Mouse (Mus musculus): ENCODE results near the gene Drd1. TPM values are rescaled to one million over a fixed set of nuclear protein-coding genes. Genes with fewer than 3 reads are reported as not detected.

Gene Drd1
- total and polyA plus RNA-seq, 2 experiments from 2014 or later, result 0.15 to 0.61 TPM

GRCm38 (mm10) chr13:54067617-54068166 is 12.2 kb upstream of the Drd1 start:
- Histone ChIP-seq H3K4me2 (ENCODE audit: low read depth, low read length) (no peak overlapping the region), H3K36me3 (replicated peaks; ENCODE audit: control insufficient read depth, insufficient read depth, low read length) (no peaks in the 10 kb centered on the region), H3K4me1 (ENCODE audit: control insufficient read depth, insufficient read depth) (no peaks in the 10 kb centered on the region; the same call in 1 of the 2 replicates), H3K27me3 (ENCODE audit: control insufficient read depth, insufficient read depth, low read length) (0 out of 2 replicates have a peak, but pooled peaks cover 5% of the 10 kb centered on the region), H3K4me3 (ENCODE audit: low read depth, low read length) (no peak overlapping the region), H3K9me3 (replicated peaks; ENCODE audit: control insufficient read depth, low read length) (no peaks in the 10 kb centered on the region), H3K9ac (replicated peaks; ENCODE audit: low read depth, low read length) (no peak overlapping the region), H3K27ac (ENCODE audit: low read depth) (no peak overlapping the region)
- ATAC-seq (ENCODE audit: insufficient read depth, low read depth), result no peak
- WGBS, result 46% methylated on average over 6 of the region's 6 CpGs
- no peak for TF ChIP-seq CTCF (IDR thresholded peaks at IDR 0.05; ENCODE audit: low read depth)
- TF ChIP-seq EP300 (IDR thresholded peaks at IDR 0.05; ENCODE audit: low read depth), result no peak
- no peak for DNase-seq (ENCODE audit: low spot score)

- Histone ChIP-seq H3K27ac (ENCODE audit: low read depth) (no peak overlapping the region), H3K9me3 (replicated peaks; ENCODE audit: control insufficient read depth, low read length) (no peaks in the 10 kb centered on the region), H3K4me3 (ENCODE audit: low read depth, low read length) (no peak overlapping the region), H3K4me2 (ENCODE audit: low read depth, low read length) (no peak overlapping the region), H3K9ac (replicated peaks; ENCODE audit: low read depth, low read length) (no peak overlapping the region), H3K27me3 (ENCODE audit: control insufficient read depth, insufficient read depth, low read length) (0 out of 2 replicates have a peak, but pooled peaks cover 5% of the 10 kb centered on the region), H3K4me1 (ENCODE audit: control insufficient read depth, insufficient read depth) (no peaks in the 10 kb centered on the region), H3K36me3 (replicated peaks; ENCODE audit: control insufficient read depth, insufficient read depth, low read length) (no peaks in the 10 kb centered on the region)
- TF ChIP-seq CTCF (IDR thresholded peaks at IDR 0.05; ENCODE audit: low read depth) (no peak), EP300 (IDR thresholded peaks at IDR 0.05; ENCODE audit: low read depth) (no peak)
- ATAC-seq (ENCODE audit: insufficient read depth, low read depth) (no peak), DNase-seq (ENCODE audit: low spot score) (no peak)
- 69% methylated on average over 3 of the region's 3 CpGs for WGBS
These were observed 10.7 kb upstream of the Drd1 start for GRCm38 (mm10) chr13:54066081-54066746.

- H3K9ac ChIP-seq (replicated peaks; ENCODE audit: low read depth, low read length), result no peak overlapping the region
- 0 out of 2 replicates have a peak, but pooled peaks cover 5% of the 10 kb centered on the region for H3K27me3 ChIP-seq (ENCODE audit: control insufficient read depth, insufficient read depth, low read length)
- DNase-seq (ENCODE audit: low spot score) (peak; percentile 7), ATAC-seq (ENCODE audit: insufficient read depth, low read depth) (no peak)
- no peaks in the 10 kb centered on the region for H3K36me3 ChIP-seq (replicated peaks; ENCODE audit: control insufficient read depth, insufficient read depth, low read length)
- TF ChIP-seq EP300 (IDR thresholded peaks at IDR 0.05; ENCODE audit: low read depth) (no peak), CTCF (IDR thresholded peaks at IDR 0.05; ENCODE audit: low read depth) (peak; percentile 54)
- no peaks in the 10 kb centered on the region for H3K9me3 ChIP-seq (replicated peaks; ENCODE audit: control insufficient read depth, low read length)
- H3K27ac ChIP-seq (ENCODE audit: low read depth), result no peak overlapping the region
- WGBS, result 5% methylated on average over 3 of the region's 3 CpGs
- no peak overlapping the region for H3K4me2 ChIP-seq (ENCODE audit: low read depth, low read length)
- no peak overlapping the region for H3K4me3 ChIP-seq (ENCODE audit: low read depth, low read length)
- no peaks in the 10 kb centered on the region for H3K4me1 ChIP-seq (ENCODE audit: control insufficient read depth, insufficient read depth)
These were observed 7.8 kb upstream of the Drd1 start for GRCm38 (mm10) chr13:54063292-54063691.

GRCm38 (mm10) chr13:54062068-54062467 is 6.6 kb upstream of the Drd1 start:
- TF ChIP-seq EP300 (IDR thresholded peaks at IDR 0.05; ENCODE audit: low read depth) (no peak), CTCF (IDR thresholded peaks at IDR 0.05; ENCODE audit: low read depth) (no peak)
- DNase-seq (ENCODE audit: low spot score) (no peak), ATAC-seq (ENCODE audit: insufficient read depth, low read depth) (no peak)
- WGBS, result 78% methylated on average over 3 of the region's 3 CpGs
- Histone ChIP-seq H3K4me2 (ENCODE audit: low read depth, low read length) (no peak overlapping the region), H3K4me1 (ENCODE audit: control insufficient read depth, insufficient read depth) (no peaks in the 10 kb centered on the region), H3K4me3 (ENCODE audit: low read depth, low read length) (no peak overlapping the region), H3K36me3 (replicated peaks; ENCODE audit: control insufficient read depth, insufficient read depth, low read length) (no peaks in the 10 kb centered on the region), H3K9me3 (replicated peaks; ENCODE audit: control insufficient read depth, low read length) (no peaks in the 10 kb centered on the region), H3K9ac (replicated peaks; ENCODE audit: low read depth, low read length) (no peak overlapping the region), H3K27ac (ENCODE audit: low read depth) (no peak overlapping the region), H3K27me3 (ENCODE audit: control insufficient read depth, insufficient read depth, low read length) (0 out of 2 replicates have a peak, but pooled peaks cover 5% of the 10 kb centered on the region)

- ATAC-seq (ENCODE audit: insufficient read depth, low read depth) (peak; percentile 49; the same call in 1 of the 2 replicates), DNase-seq (ENCODE audit: low spot score) (no peak)
- Histone ChIP-seq H3K27me3 (ENCODE audit: control insufficient read depth, insufficient read depth, low read length) (peaks cover 21% of the 10 kb centered on the region), H3K27ac (ENCODE audit: low read depth) (no peak overlapping the region), H3K9ac (replicated peaks; ENCODE audit: low read depth, low read length) (peak overlapping the region; percentile 38; the same call in 1 of the 2 replicates), H3K4me2 (ENCODE audit: low read depth, low read length) (peak overlapping the region; percentile 92), H3K4me3 (ENCODE audit: low read depth, low read length) (peak overlapping the region; percentile 44), H3K36me3 (replicated peaks; ENCODE audit: control insufficient read depth, insufficient read depth, low read length) (no peaks in the 10 kb centered on the region), H3K9me3 (replicated peaks; ENCODE audit: control insufficient read depth, low read length) (no peaks in the 10 kb centered on the region), H3K4me1 (ENCODE audit: control insufficient read depth, insufficient read depth) (no peaks in the 10 kb centered on the region)
- TF ChIP-seq EP300 (IDR thresholded peaks at IDR 0.05; ENCODE audit: low read depth), result no peak
- no peak for TF ChIP-seq CTCF (IDR thresholded peaks at IDR 0.05; ENCODE audit: low read depth)
- under 1% methylated on average over 20 of the region's 20 CpGs for WGBS
These were observed 543 bp downstream of the Drd1 start for GRCm38 (mm10) chr13:54054962-54055361.
